Mouse (Mus musculus): ENCODE data around the gene Slc4a8. TPM values are rescaled to one million over a fixed set of nuclear protein-coding genes. Genes with fewer than 3 reads are reported as not detected.
A peak's percentile ranks its signal among the peaks of the same experiment; 100 is the strongest.

Gene Slc4a8
- polyA plus RNA-seq, 1 experiment from 2014 or later = 31.1 TPM

GRCm38 (mm10) chr15:100722564-100722963, 39.0 kb upstream of the Slc4a8 start:
- Histone ChIP-seq H3K9me3 (replicated peaks; ENCODE audit: control insufficient read depth, low read length, poor library complexity, severe bottlenecking) (no peaks in the 10 kb centered on the region), H3K4me2 (ENCODE audit: low read length) (no peak overlapping the region), H3K27ac (ENCODE audit: low read length) (no peak overlapping the region), H3K36me3 (ENCODE audit: control insufficient read depth, insufficient read depth, low read length) (no peaks in the 10 kb centered on the region), H3K4me1 (ENCODE audit: control insufficient read depth, insufficient read depth, low read length) (no peaks in the 10 kb centered on the region), H3K27me3 (ENCODE audit: control insufficient read depth, insufficient read depth, low read depth, low read length) (peaks cover under 1% of the 10 kb centered on the region), H3K4me3 (ENCODE audit: low read depth, low read length) (no peak overlapping the region), H3K9ac (ENCODE audit: low read depth, low read length) (no peak overlapping the region)
- no peak for ATAC-seq
- 75% methylated on average over 6 of the region's 6 CpGs for WGBS

- H3K4me3 ChIP-seq (ENCODE audit: low read depth, low read length) = no peak overlapping the region
- no peak for ATAC-seq
- no peaks in the 10 kb centered on the region for H3K9me3 ChIP-seq (replicated peaks; ENCODE audit: control insufficient read depth, low read length, poor library complexity, severe bottlenecking)
- peaks cover 10% of the 10 kb centered on the region for H3K27me3 ChIP-seq (ENCODE audit: control insufficient read depth, insufficient read depth, low read depth, low read length)
- no peaks in the 10 kb centered on the region; the same call in 1 of the 2 replicates for H3K4me1 ChIP-seq (ENCODE audit: control insufficient read depth, insufficient read depth, low read length)
- H3K9ac ChIP-seq (ENCODE audit: low read depth, low read length) = no peak overlapping the region
- H3K36me3 ChIP-seq (ENCODE audit: control insufficient read depth, insufficient read depth, low read length) = no peaks in the 10 kb centered on the region
- WGBS = 82% methylated on average over 14 of the region's 14 CpGs
- no peak overlapping the region for H3K27ac ChIP-seq (ENCODE audit: low read length)
- H3K4me2 ChIP-seq (ENCODE audit: low read length) = no peak overlapping the region
Measured at GRCm38 (mm10) chr15:100723505-100723904, 38.0 kb upstream of the Slc4a8 start.

- Histone ChIP-seq H3K27me3 (ENCODE audit: control insufficient read depth, insufficient read depth, low read depth, low read length) (peaks cover 29% of the 10 kb centered on the region), H3K4me1 (ENCODE audit: control insufficient read depth, insufficient read depth, low read length) (peaks cover 4% of the 10 kb centered on the region), H3K36me3 (ENCODE audit: control insufficient read depth, insufficient read depth, low read length) (no peaks in the 10 kb centered on the region), H3K4me3 (ENCODE audit: low read depth, low read length) (no peak overlapping the region), H3K9me3 (replicated peaks; ENCODE audit: control insufficient read depth, low read length, poor library complexity, severe bottlenecking) (no peaks in the 10 kb centered on the region), H3K27ac (ENCODE audit: low read length) (no peak overlapping the region), H3K4me2 (ENCODE audit: low read length) (no peak overlapping the region), H3K9ac (ENCODE audit: low read depth, low read length) (no peak overlapping the region)
- no peak for ATAC-seq
- 86% methylated on average over 11 of the region's 11 CpGs for WGBS
Measured at GRCm38 (mm10) chr15:100726721-100727120, 34.8 kb upstream of the Slc4a8 start.

DNA sequence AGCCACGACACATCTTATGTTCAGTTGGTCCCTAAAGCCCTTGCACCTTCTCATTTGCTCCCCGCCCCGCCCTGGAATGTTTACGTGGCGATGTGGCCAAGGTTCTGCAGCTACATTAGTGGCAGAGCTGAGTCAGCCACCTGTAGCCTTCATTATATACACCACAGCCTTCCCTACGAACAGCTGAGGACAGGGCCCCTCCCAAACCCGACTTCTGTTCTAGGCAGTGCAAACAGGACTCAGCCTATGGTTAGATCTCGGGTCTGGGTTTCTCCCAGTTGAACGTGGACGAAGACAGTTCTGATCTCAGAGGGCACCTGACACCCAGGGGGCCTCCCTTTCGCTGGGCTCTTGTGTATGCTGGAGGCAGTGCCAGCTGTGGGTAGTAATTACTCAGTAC, 33.7 kb upstream of the Slc4a8 start:
- 90% methylated on average over 11 of the region's 11 CpGs for WGBS
- H3K27ac ChIP-seq (ENCODE audit: low read length) = no peak overlapping the region
- H3K27me3 ChIP-seq (ENCODE audit: control insufficient read depth, insufficient read depth, low read depth, low read length) = peaks cover 29% of the 10 kb centered on the region
- no peak overlapping the region for H3K4me3 ChIP-seq (ENCODE audit: low read depth, low read length)
- no peak overlapping the region for H3K4me2 ChIP-seq (ENCODE audit: low read length)
- no peak for ATAC-seq
- no peak overlapping the region for H3K9ac ChIP-seq (ENCODE audit: low read depth, low read length)
- no peaks in the 10 kb centered on the region for H3K36me3 ChIP-seq (ENCODE audit: control insufficient read depth, insufficient read depth, low read length)
- peaks cover 4% of the 10 kb centered on the region for H3K4me1 ChIP-seq (ENCODE audit: control insufficient read depth, insufficient read depth, low read length)
- H3K9me3 ChIP-seq (replicated peaks; ENCODE audit: control insufficient read depth, low read length, poor library complexity, severe bottlenecking) = no peaks in the 10 kb centered on the region

GRCm38 (mm10) chr15:100728586-100728985, 33.0 kb upstream of the Slc4a8 start:
- ATAC-seq = no peak
- Histone ChIP-seq H3K36me3 (ENCODE audit: control insufficient read depth, insufficient read depth, low read length) (no peaks in the 10 kb centered on the region), H3K27me3 (ENCODE audit: control insufficient read depth, insufficient read depth, low read depth, low read length) (peaks cover 29% of the 10 kb centered on the region), H3K4me1 (ENCODE audit: control insufficient read depth, insufficient read depth, low read length) (peaks cover 4% of the 10 kb centered on the region), H3K27ac (ENCODE audit: low read length) (no peak overlapping the region), H3K4me2 (ENCODE audit: low read length) (peak overlapping the region; percentile 47), H3K9ac (ENCODE audit: low read depth, low read length) (no peak overlapping the region), H3K9me3 (replicated peaks; ENCODE audit: control insufficient read depth, low read length, poor library complexity, severe bottlenecking) (no peaks in the 10 kb centered on the region), H3K4me3 (ENCODE audit: low read depth, low read length) (peak overlapping the region; percentile 33)
- 26% methylated on average over 9 of the region's 9 CpGs for WGBS

- H3K4me1 ChIP-seq (ENCODE audit: control insufficient read depth, insufficient read depth, low read length) = peaks cover 4% of the 10 kb centered on the region
- H3K36me3 ChIP-seq (ENCODE audit: control insufficient read depth, insufficient read depth, low read length) = no peaks in the 10 kb centered on the region
- H3K4me2 ChIP-seq (ENCODE audit: low read length) = peak within 1 kb of the TSS; percentile 47
- H3K4me3 ChIP-seq (ENCODE audit: low read depth, low read length) = peak within 1 kb of the TSS; percentile 33
- 5% methylated on average over 47 of the region's 57 CpGs for WGBS
- H3K9me3 ChIP-seq (replicated peaks; ENCODE audit: control insufficient read depth, low read length, poor library complexity, severe bottlenecking) = no peaks in the 10 kb centered on the region
- peak within 1 kb of the TSS; percentile 10; the same call in 1 of the 2 replicates for H3K9ac ChIP-seq (ENCODE audit: low read depth, low read length)
- no peak for ATAC-seq
- no peak within 1 kb of the TSS for H3K27ac ChIP-seq (ENCODE audit: low read length)
- peaks cover 29% of the 10 kb centered on the region for H3K27me3 ChIP-seq (ENCODE audit: control insufficient read depth, insufficient read depth, low read depth, low read length)
Measured at GRCm38 (mm10) chr15:100729281-100729985, 32.1 kb upstream of the Slc4a8 start, which contains the start of gene Galnt6. Gene Galnt6, minus strand, starts transcription at chr15:100729376.

DNA sequence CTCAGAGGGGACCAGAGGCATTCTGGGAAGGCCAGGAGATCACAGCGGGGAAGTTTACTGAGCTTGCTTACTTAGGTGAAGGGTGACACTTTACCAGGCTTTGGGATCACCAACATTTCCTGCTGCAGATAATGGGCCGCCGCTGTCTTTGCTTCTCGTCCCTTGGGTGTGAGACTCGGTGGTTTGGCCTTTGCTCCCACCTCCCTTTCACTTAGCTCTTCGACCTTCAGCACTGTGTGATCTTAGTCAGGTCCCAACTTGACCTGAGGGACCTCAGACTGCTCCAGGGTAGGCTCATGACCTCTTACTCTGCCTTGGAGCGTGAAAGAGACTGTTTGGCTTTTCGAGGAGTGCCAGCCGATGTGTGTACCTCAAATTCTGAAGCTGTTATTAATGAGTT, 30.5 kb upstream of the Slc4a8 start:
- no peak overlapping the region for H3K4me2 ChIP-seq (ENCODE audit: low read length)
- ATAC-seq = no peak
- peaks cover 29% of the 10 kb centered on the region for H3K27me3 ChIP-seq (ENCODE audit: control insufficient read depth, insufficient read depth, low read depth, low read length)
- no peak overlapping the region for H3K9ac ChIP-seq (ENCODE audit: low read depth, low read length)
- WGBS = 59% methylated on average over 9 of the region's 9 CpGs
- H3K4me1 ChIP-seq (ENCODE audit: control insufficient read depth, insufficient read depth, low read length) = peaks cover 4% of the 10 kb centered on the region
- no peak overlapping the region for H3K27ac ChIP-seq (ENCODE audit: low read length)
- H3K36me3 ChIP-seq (ENCODE audit: control insufficient read depth, insufficient read depth, low read length) = no peaks in the 10 kb centered on the region
- no peaks in the 10 kb centered on the region for H3K9me3 ChIP-seq (replicated peaks; ENCODE audit: control insufficient read depth, low read length, poor library complexity, severe bottlenecking)
- no peak overlapping the region for H3K4me3 ChIP-seq (ENCODE audit: low read depth, low read length)

- no peak for ATAC-seq
- H3K27me3 ChIP-seq (ENCODE audit: control insufficient read depth, insufficient read depth, low read depth, low read length) = peaks cover 28% of the 10 kb centered on the region
- no peak overlapping the region for H3K4me3 ChIP-seq (ENCODE audit: low read depth, low read length)
- H3K9ac ChIP-seq (ENCODE audit: low read depth, low read length) = no peak overlapping the region
- no peak overlapping the region for H3K4me2 ChIP-seq (ENCODE audit: low read length)
- no peaks in the 10 kb centered on the region for H3K36me3 ChIP-seq (ENCODE audit: control insufficient read depth, insufficient read depth, low read length)
- WGBS = 24% methylated on average over 5 of the region's 5 CpGs
- H3K27ac ChIP-seq (ENCODE audit: low read length) = no peak overlapping the region
- no peaks in the 10 kb centered on the region for H3K9me3 ChIP-seq (replicated peaks; ENCODE audit: control insufficient read depth, low read length, poor library complexity, severe bottlenecking)
- H3K4me1 ChIP-seq (ENCODE audit: control insufficient read depth, insufficient read depth, low read length) = peaks cover 4% of the 10 kb centered on the region
Measured at GRCm38 (mm10) chr15:100732580-100732979, 29.0 kb upstream of the Slc4a8 start.

DNA sequence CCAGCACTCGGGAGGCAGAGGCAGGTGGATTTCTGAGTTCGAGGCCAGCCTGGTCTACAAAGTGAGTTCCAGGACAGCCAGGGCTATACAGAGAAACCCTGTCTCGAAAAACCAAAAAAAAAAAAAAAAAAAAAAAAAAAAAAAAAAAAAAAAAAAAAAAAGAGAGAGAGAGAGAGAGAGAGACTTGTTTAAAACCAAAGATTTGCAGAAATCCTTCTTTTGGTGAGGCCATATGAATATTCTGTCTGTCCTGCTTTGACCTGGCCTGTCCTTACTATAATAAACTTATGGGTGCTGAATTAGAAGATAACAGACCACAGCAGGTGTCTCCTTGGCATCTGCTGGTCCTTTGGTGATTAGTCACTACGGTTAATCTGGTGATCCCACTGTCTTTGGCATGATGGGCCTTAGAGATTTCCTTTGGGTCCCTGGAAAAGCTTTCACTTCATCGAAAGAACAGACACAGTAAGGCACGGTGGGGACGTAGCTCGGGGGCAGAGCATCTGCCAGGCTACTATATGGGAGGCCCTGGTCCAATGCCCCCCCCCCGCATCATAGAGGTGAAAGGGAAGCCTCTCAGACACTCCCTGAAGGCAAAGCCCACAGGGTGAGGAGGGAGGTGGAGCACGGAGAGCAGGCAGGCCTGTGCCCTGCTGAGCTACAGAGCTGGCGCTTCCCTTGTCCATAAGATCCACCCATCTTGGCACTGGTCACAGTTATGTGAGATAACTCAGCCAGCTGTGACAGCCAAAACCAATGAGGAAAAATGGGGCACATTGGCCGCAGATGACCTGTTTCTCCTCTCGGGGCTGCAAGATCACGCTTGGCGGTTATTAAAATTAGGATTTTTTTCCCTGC, 26.2 kb upstream of the Slc4a8 start:
- Histone ChIP-seq H3K4me1 (ENCODE audit: control insufficient read depth, insufficient read depth, low read length) (no peaks in the 10 kb centered on the region), H3K4me2 (ENCODE audit: low read length) (no peak overlapping the region), H3K9ac (ENCODE audit: low read depth, low read length) (no peak overlapping the region), H3K27ac (ENCODE audit: low read length) (no peak overlapping the region), H3K4me3 (ENCODE audit: low read depth, low read length) (no peak overlapping the region), H3K9me3 (replicated peaks; ENCODE audit: control insufficient read depth, low read length, poor library complexity, severe bottlenecking) (no peaks in the 10 kb centered on the region), H3K36me3 (ENCODE audit: control insufficient read depth, insufficient read depth, low read length) (no peaks in the 10 kb centered on the region), H3K27me3 (ENCODE audit: control insufficient read depth, insufficient read depth, low read depth, low read length) (peaks cover 3% of the 10 kb centered on the region; the same call in 1 of the 2 replicates)
- no peak for ATAC-seq
- 79% methylated on average over 14 of the region's 15 CpGs for WGBS
